Mouse (Mus musculus): Measurements from ENCODE around the gene Olfr1057.

GRCm38 (mm10) chr2:86350184-86350583, 28.0 kb downstream of the Olfr1057 start, which contains the start of gene Olfr1055:
- TF ChIP-seq CTCF (IDR thresholded peaks at IDR 0.05; ENCODE audit: low read depth, low read length) (no peak), POLR2A (IDR thresholded peaks at IDR 0.05; ENCODE audit: borderline replicate concordance, low read depth, low read length) (no peak)

All from bone marrow macrophage, adult 2 months (primary cell).